Mouse (Mus musculus) large intestine, adult 2 months (tissue): ENCODE results near the gene Rnf208. TPM values are rescaled to one million over a fixed set of nuclear protein-coding genes. Genes with fewer than 3 reads are reported as not detected.

ENCODE experiments used
- DNase-seq: peaks from one replicate; pipeline ENCODE4 v3.0.0-alpha.2; 2012; ENCODE audit warnings: low read depth, low spot score
- WGBS: fragments of 180-500 bp; shearing (Covaris S2); methylation state at CpG from one replicate; pipeline ENCODE4 v1.1.7; 2018; 5-methylcytosine and 5-hydroxymethylcytosine counted together
- polyA plus RNA-seq: library from polyadenylated mRNA; depleted of rRNA; stranded (reverse); fragments of >200 nt; gene quantifications from 2 replicates; pipeline ENCODE4 v1.2.3, GENCODE M21; 2012; rRNA removed

The Rnf208 gene
- 18.0 and 33.6 TPM in 2 replicates for polyA plus RNA-seq

DNA sequence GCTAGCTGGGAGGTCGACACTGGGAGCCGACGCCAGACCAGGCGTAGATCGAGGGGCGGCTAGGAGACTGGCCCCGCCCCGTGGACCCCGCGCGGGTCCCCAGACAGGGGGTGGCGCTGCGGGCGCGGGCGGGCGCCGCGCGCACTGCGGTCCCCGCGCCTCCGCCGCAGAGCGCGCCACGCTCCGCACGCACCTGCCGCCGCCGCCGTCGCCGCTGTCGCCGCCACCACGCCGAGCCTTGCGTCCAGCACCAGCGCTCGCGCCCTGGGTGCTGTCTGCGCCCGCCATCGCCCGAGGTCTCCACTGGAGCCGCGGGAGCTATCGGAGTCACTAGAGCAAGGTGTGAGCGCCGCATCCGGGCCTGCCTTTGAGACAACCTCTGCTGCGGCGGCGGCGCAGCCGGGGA, at the start of gene Rnf208, which contains the start of gene Cysrt1:
Rnf208 (plus strand) TSS at position 155 of the 406 bp plus-strand sequence.
Cysrt1 (minus strand) TSS at position 352 of the 406 bp plus-strand sequence.
- under 1% methylated on average over 59 of the region's 59 CpGs for WGBS
- no peak for DNase-seq

DNA sequence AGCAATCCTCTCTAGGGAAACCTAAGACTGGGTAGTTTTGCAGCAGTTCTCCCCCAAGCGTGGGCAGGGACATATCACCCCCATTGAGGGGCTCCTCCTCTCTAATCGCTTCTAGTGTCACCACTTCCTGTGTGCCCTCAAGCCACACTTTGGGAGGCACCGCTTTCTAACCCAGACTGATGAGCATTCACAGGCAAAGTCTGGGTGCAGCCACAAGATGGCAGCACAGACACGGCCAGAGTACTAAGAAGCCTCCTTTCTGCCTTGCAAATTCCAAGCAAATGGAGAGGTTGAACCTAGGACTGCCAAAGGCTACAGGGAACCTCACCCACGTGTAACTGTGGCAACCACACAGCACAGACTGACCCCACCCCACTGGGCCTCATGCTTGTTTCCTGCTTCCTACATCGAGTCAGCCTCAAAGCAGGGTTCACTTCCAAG, 48.7 kb upstream of the Rnf208 start:
- DNase-seq: no peak
- WGBS: 2% methylated on average over 6 of the region's 6 CpGs

DNA sequence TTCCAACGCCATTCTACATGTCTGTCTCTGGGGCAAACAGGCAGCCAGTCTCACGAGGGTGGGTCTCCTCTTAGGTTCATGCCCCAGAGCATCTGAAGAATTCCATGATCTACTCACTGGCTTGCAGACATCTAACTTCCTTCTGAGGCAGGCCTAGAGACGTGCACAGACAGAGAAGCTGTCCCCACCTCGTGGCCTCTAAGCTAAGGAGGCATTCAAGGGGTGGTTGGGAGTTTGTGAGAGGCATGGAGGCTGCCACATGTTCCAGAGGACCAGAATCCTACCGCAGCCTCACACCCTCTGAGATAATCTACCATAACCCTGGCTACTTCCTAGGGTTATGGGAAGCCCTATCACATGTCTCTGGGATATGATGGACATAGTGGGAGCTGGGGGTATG, 48.0 kb upstream of the Rnf208 start:
- DNase-seq: no peak
- 37% methylated on average over 5 of the region's 5 CpGs for WGBS

DNA sequence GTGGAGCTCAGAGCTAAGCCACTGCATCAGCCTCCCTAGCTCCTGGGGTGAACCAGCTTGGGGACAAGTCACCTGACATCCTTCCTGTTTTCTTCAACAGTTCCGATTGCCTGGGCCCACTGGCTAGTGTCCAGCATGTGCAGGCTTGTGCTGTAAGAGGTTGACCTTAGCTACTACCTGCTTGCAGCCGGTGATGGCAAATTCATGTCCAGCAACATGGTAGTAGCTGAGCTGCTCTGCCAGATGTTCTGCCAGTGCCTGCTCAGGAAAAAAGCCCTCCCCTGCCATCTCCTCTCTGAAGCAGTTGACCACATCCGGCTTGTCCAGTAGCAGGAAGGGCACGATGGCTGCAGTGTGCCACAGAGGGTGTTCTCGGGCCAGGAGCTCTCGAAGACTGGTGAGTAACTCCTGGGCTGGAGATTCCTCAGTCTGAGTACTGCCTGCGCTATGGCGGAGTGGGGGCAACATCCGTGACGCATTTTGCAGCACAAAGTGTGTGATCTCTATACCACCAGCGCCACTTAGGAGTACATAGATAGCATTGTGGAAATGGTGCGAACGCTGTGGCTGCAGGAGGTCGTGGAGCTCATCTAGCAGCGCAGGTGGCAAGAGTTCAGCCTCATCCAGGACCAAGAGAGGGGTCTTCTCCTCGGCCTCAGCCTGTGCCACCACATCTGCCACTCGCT, 47.4 kb upstream of the Rnf208 start:
- WGBS: 54% methylated on average over 17 of the region's 17 CpGs
- DNase-seq: no peak

DNA sequence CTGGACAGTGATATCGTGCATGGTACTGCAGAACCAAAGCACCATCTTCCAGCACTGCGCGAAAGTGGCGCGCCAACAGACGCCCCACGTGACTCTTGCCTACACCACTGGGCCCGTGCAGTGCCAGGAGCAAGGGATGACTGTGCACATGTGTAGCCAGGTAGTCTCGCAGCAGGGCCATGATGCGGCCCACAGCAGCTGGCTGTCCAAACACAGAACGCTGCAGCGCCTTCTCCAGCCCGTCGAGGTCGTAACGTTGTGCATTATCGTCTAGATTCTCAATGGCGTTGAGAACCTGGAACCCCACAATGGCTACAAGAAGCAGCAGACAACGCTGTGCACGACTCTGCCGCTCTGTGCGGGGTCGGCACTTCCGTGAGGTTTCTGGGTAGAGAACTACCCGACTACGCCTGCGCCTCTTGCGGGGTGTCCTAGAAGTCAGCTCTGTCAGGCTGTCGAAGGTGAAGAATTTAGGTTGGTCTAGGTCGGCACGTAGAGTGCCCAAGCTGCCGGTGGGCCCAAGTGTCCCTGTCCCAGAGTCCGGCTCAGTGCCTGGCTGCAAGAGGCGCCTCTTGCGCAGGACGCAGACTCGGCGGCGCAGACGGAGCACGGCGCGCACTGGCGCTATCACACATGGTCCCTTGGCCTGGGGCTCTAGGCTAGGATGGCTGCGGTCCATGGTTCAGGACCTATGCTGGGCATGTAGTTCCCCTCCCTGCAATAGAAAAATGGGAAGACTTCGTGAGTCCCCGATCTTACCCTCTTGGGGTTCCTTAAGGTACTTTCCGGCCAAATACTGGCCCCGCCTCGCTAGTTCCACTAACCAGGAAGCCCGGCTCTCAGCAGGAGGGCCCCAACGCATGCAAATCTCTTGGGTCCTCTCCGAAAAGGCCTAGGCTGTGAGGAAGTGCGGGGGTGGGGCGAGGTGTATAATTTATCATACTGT, 46.6 kb upstream of the Rnf208 start:
- WGBS: 11% methylated on average over 55 of the region's 55 CpGs
- no peak for DNase-seq

DNA sequence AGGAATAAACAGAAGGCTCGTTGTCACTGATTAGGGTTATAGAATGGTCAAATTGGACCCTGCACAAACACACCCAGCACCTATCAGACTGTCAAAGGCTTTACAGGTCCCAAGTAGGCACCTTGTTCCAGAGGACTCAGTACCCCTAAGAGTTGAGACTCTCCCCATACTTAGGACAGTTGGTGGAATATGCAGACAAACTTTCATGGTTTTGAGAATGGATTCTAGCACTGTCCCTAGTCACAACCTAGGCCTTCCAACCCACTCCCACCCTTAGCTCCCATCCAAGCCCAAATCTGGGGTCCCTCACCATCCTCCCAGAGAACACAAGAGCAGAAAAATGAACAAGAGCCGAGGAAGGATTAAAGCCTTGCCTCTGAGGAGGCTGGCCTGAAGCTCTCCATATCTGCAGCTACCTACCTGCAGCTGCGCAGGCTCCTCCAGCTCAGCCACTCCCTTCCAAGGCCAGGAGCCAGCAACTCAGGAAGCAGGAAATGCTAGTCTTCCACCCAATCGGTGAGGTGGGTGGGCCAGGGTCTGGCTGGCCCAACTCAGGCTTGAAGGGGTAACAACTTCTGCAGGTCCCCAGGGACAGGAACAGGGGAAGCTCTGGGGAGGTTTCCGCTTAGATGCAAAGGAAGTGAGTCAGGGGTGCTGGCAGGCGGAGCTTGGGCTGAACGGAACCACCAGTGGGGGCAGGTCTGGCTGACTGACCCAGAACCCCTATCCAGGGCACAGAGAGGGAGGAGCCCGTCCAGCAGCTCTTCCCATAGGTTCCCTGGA, 45.7 kb upstream of the Rnf208 start, which contains the start of gene Tor4a:
Tor4a (minus strand) TSS at position 715 of the 783 bp plus-strand sequence.
- whole genome bisulfite sequencing: 6% methylated on average over 8 of the region's 8 CpGs
- no peak for DNase-seq

DNA sequence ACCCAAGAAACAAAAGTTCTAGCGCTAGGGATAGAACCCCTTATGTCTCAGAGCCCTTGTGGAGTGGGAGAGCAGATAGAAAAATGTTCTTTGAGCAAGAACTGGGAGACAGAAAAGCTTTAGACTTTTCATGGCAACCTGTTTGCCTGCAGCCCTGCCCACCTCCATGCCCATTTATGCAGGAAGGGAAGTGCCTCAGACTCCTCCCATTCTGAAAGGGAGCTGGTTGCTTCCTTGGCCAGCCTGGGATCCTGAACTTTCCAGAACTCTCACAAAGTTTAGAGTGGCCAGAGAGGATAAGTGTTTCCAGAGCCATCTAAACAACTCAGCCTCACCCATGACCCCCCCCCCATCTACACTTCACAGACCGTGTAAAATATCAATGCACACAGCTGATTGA, 44.9 kb upstream of the Rnf208 start:
- 16% methylated on average over 2 of the region's 2 CpGs for WGBS
- DNase-seq: no peak

DNA sequence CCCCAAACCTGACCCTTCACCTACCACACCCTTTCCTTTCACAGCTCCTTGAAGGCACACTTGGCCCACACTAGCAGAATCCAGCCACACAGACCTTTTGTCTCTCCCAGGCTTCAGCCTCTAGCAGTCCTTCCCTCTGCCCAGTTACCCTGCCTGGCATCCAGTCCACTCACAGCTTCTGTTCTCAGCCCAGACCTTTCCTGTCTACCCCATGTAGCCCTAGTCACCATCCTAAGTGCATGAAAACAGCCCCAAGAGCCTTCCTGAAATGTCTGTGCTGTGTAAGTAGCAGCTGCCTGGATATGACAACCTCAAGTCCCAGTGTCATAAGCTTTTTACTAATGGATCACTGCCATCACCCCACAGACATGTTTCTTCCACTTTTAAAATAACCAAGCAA, 44.1 kb upstream of the Rnf208 start:
- no peak for DNase-seq

DNA sequence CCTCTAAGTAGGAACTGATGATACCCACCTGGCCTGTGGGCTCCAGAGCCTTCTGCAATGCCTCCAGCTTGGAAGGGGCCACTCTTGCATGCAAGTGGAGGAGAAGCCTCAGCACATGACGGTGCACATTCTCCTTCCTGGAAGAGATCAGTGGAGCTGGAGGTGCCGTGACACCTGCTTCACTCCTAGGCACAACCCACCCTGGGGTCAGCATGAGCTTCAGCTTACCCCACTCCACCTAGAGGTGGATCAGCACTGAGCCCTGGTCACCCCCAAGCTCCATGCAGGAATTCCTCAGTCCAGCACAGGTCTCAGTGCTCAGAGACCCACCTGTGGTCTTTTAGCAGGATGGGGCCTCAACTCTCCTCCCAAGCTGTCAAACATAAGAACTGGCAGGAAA, 41.4 kb upstream of the Rnf208 start:
- WGBS: 92% methylated on average over 2 of the region's 2 CpGs
- DNase-seq: no peak

DNA sequence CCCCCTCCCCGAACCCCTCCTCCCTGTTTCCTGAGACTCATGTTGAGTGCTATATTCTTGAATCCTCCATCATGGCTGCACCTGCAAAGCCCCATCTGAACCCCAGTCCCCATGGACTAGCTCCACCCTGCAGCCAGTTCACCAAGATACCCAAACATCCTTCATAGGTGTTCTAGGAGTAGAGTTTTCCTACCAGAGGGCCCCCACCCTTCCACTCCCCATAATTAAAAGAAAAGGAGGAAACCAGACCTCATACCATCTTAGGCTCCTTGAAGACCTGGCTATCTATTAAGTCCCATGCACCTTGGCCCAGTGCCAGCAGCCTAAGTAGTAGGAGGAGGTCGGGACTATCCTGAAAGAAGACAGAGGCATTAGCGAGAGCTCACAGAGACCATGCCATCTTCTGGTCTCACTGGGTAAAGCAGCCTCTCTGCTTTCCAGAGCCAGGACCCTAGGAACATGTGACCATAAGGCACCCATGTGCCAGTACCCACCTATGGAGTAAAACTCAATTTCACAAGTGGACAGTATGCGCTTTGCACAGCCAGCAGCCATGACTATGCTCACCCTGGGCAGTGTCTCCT, 38.3 kb upstream of the Rnf208 start:
- no peak for DNase-seq
- WGBS: 59% methylated on average over 4 of the region's 4 CpGs

DNA sequence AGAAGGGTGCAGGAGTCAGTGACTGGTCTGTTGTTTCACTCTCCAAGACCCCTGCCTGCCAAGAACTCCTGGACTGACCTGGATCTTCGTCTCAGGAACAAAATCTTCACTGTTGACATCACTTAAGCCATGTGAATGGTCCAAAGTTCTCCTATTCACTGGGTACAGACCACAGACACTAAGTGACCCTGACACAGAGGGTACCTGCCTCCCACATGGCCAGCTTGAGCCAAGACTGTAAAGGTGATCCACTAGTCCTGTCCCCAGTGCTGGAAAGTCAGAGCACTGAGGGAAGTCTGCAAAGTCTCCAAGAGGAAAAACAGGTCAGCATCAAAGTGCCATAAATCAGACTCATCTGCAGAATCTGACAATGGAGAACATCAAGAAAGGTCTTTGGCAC, 34.5 kb upstream of the Rnf208 start:
- DNase-seq: no peak
- 57% methylated on average over 1 of the region's 1 CpGs for WGBS

DNA sequence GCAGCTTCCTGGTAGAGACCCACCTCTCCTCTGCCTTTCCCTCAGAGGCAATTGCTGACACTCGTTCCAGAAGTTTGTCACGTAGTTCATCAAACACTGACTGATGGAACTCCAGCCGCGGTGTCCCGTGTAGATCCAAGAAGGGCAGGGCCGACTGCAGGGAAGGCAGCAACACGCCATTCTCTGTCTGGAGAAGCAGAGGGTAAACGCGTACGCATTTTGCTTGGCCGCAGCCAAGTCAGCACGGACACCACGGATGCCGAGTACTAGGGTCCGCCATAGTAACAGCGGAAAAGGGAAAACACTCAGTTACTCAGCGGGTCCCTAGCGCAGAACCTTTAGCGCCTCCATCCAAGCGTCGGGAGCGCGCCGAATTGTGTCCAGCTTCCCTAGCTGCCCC, 31.4 kb upstream of the Rnf208 start:
- under 1% methylated on average over 24 of the region's 24 CpGs for whole genome bisulfite sequencing
- DNase-seq: no peak

DNA sequence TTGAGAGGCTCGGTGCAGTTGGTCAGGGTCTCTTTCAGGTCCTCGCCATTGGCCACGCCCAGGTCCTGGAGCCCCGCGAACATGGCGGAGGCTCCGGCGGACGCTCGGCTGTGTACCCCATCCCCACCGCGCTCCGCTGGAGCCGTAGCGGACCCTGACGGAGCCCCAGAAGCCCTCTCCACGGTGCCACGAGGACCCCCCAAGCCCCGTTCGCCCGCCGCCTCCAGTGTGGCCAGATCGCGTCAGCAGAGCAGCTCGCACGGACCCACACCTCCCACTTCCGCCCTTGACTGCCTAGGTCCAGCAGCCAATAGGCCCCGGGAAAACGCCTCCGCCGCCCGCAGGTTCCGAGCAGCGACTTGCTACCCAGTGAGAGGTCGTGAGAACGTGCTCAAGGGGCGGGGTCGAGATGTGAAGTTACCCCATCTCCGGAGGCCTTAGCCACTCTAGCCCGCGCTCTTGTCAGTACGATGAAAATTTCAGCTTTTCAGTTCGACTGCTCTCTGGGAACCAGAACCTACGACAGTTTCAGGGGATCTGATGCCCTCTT, 30.9 kb upstream of the Rnf208 start, which contains the start of gene Nelfb:
Nelfb (minus strand) TSS at position 369 of the 550 bp plus-strand sequence.
- WGBS: under 1% methylated on average over 44 of the region's 44 CpGs
- no peak for DNase-seq

DNA sequence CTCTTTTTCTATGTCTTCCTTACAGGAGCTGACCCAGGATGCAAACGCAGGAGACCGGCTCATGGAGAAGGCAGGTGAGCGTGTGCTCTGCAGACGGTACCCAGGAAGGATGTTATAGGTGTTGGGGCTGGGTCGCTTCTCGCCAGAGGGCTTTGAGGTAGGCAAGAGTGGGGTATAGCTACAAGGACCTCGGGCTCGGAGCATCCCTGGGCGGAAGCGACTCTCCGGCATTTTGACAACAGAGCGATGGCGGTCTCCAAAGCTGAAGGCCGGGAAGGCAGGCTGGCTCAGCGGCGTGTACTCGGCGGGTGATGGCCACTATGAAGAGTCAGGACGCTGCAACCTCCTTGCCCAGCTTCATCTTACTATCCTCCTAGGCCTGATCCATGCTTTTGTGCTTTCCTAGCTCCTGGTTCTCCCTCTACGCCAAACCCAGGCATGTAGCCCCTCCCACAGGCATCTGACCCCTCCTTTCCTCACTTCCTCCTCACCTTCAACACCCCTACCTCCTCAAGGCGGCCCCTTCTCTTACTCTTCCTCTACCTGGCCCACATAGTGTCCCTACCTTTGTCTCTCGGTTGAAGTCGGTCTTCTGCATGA, 28.7 kb upstream of the Rnf208 start:
- WGBS: 76% methylated on average over 23 of the region's 23 CpGs
- no peak for DNase-seq

DNA sequence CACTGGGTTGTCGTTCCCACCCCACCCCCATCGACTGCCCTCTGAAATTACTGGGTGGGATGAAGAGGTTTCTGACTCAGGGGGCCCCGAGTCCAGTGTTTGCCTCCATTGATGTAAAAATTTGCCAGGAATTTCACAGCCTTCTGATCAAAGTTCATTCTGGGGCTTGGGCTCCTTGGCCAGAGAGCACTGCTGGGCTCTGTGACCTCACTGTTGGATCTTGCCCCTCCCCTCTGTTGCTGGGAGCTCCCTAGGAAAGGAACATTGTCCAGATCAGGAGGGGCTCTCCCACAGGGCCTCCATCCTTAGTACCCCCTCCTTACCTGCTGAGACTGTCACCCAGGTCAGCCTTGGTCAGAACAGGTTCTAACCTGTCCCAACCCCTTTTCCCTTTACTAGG, 27.6 kb upstream of the Rnf208 start, which contains the start of gene Stpg3:
Stpg3 (minus strand) TSS at position 194 of the 400 bp plus-strand sequence.
- DNase-seq: no peak
- WGBS: 37% methylated on average over 3 of the region's 3 CpGs

DNA sequence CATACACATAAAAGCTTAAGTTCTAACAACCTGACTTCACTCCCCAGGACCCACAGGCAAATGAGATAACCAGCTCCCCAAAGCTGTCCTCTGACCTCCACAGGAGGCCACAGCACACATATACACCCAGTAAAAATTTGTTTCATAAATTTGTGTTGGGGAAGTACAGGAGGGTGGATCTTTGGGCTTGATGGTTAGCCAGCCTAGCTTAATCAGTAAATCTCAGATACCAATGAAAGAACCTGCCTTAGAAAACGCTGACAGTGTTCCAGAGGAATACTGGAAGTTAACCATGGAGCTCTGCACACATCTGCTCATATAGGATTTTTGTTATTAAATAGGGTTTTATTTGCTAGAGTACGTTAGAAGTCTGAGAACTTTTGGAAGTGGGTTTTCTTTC, 24.4 kb upstream of the Rnf208 start:
- WGBS: 67% methylated on average over 2 of the region's 2 CpGs
- DNase-seq: no peak

DNA sequence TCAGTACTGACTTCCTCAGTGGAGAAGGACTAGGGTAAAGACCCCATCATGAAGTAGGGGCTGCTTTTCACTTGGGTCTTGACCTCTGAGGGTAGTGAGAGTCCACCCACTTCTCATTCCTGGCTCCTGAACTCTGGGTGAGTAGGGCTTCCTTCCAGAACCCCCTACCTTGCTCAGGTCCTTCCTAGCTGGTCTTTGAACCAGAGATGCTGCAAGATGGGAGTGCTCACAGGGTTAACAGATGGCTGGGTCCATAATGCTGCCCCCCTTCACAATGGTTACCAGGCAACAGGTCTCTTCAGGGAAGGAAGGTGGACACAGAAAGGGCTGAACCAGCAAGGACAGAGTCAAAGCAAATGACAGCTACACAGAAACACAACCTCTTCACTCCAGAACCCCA, 23.6 kb upstream of the Rnf208 start, which contains the start of gene Fam166a:
Fam166a (plus strand) TSS at position 301 of the 400 bp plus-strand sequence.
- no peak for DNase-seq

DNA sequence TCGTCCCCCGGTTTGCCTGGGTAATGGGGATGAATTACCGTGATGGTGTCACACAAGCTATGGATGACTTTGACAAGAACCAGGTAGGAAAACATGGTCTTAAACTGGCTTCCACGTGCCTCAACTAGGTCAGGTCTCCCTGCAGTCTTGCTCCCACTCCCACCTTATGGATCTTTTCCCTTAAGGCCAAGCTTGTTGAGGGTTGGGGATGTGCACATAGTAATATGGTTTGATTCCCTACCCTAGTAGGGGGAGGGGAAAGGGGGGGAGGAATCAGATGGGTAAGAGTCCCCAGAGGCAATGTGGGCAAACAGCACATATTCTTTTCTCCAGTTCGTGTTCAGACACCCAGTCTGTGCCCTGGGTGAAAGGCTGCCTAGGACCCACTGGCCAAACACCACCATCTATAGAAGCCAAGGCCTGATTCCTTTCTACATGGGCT, 20.7 kb upstream of the Rnf208 start:
- WGBS: 65% methylated on average over 5 of the region's 5 CpGs

More for the DNA sequence above, 20.7 kb upstream of the Rnf208 start:
- DNase-seq: no peak
